Mouse (Mus musculus) kidney, postnatal 10 days (tissue): ENCODE results near the gene Kcnk4.
A peak's percentile ranks its signal among the peaks of the same experiment; 100 is the strongest.

Experiments
- DNase-seq: peaks from one replicate; pipeline ENCODE4 v3.0.0; 2021; ENCODE audit warnings: mixed read lengths

Kcnk4 gene

GRCm38 (mm10) chr19:6934195-6934977 is at the start of gene Kcnk4:
Kcnk4 (minus strand) TSS chr19:6934515.
- no peak for DNase-seq

GRCm38 (mm10) chr19:6983621-6984020 is 49.3 kb upstream of the Kcnk4 start:
- no peak for DNase-seq

GRCm38 (mm10) chr19:6981465-6981864 is 47.1 kb upstream of the Kcnk4 start:
- no peak for DNase-seq

- peak; percentile 99 for DNase-seq
Observed at GRCm38 (mm10) chr19:6980381-6981093, 46.2 kb upstream of the Kcnk4 start, which contains the start of gene Fkbp2. Fkbp2 (minus strand) TSS chr19:6980501.

GRCm38 (mm10) chr19:6979486-6980380 is 45.4 kb upstream of the Kcnk4 start:
- peak; percentile 100 for DNase-seq

- DNase-seq, result peak; percentile 62
Observed at GRCm38 (mm10) chr19:6979001-6979479, 44.7 kb upstream of the Kcnk4 start.

- DNase-seq, result no peak
Observed at GRCm38 (mm10) chr19:6978639-6978974, 44.3 kb upstream of the Kcnk4 start.

GRCm38 (mm10) chr19:6977759-6978638 is 43.7 kb upstream of the Kcnk4 start:
- no peak for DNase-seq

GRCm38 (mm10) chr19:6975537-6976521 is 41.5 kb upstream of the Kcnk4 start, which contains the start of gene Plcb3:
Plcb3 (minus strand) TSS chr19:6976470.
- DNase-seq, result peak; percentile 75

- peak; percentile 94 for DNase-seq
Observed at GRCm38 (mm10) chr19:6974211-6975205, 40.2 kb upstream of the Kcnk4 start, which contains the start of gene Ppp1r14b. Ppp1r14b (plus strand) TSS chr19:6974968.

GRCm38 (mm10) chr19:6973581-6974190 is 39.4 kb upstream of the Kcnk4 start:
- no peak for DNase-seq

- no peak for DNase-seq
Observed at GRCm38 (mm10) chr19:6972247-6972917, 38.1 kb upstream of the Kcnk4 start.

GRCm38 (mm10) chr19:6971644-6972043 is 37.3 kb upstream of the Kcnk4 start:
- DNase-seq, result no peak

GRCm38 (mm10) chr19:6970460-6971085 is 36.3 kb upstream of the Kcnk4 start:
- DNase-seq, result peak; percentile 49

GRCm38 (mm10) chr19:6969665-6970381 is 35.5 kb upstream of the Kcnk4 start:
- peak; percentile 92 for DNase-seq

- no peak for DNase-seq
Observed at GRCm38 (mm10) chr19:6969291-6969664, 35.0 kb upstream of the Kcnk4 start.
